Mouse (Mus musculus) neural tube, embryonic 12.5 days (tissue): ENCODE results near the gene Mrps21. TPM values are rescaled to one million over a fixed set of nuclear protein-coding genes. Genes with fewer than 3 reads are reported as not detected.

Source experiments
- ATAC-seq: fragments of 200-750 bp; cut with Nextera tagmentation; 2 replicates; pipeline ENCODE4 v1.8.0; 2017; ENCODE audit warnings: low read depth, mild to moderate bottlenecking, moderate TSS enrichment, moderate library complexity; ENCODE audit not compliant: low FRiP score
- H3K27ac ChIP-seq: fragments of 300-500 bp; sonication (generic); 2 replicates; pipeline ENCODE4 v1.5.1; 2016
- H3K27me3 ChIP-seq: fragments of 300-500 bp; sonication (generic); replicated peaks from 2 replicates; pipeline ENCODE4 v1.6.1; 2016; ENCODE audit warnings: mild to moderate bottlenecking
- H3K36me3 ChIP-seq: fragments of 300-500 bp; sonication (generic); 2 replicates; pipeline ENCODE4 v1.6.1; 2016; ENCODE audit warnings: mild to moderate bottlenecking
- H3K4me1 ChIP-seq: fragments of 300-500 bp; sonication (generic); 2 replicates; pipeline ENCODE4 v1.6.1; 2016
- H3K4me2 ChIP-seq: fragments of 300-500 bp; sonication (generic); replicated peaks from 2 replicates; pipeline ENCODE4 v1.6.1; 2016; ENCODE audit warnings: mild to moderate bottlenecking
- H3K4me3 ChIP-seq: fragments of 300-500 bp; sonication (generic); 2 replicates; pipeline ENCODE4 v1.5.1; 2016
- H3K9ac ChIP-seq: fragments of 300-500 bp; sonication (generic); 2 replicates; pipeline ENCODE4 v1.6.1; 2016; ENCODE audit warnings: mild to moderate bottlenecking
- H3K9me3 ChIP-seq: fragments of 300-500 bp; sonication (generic); 2 replicates; pipeline ENCODE4 v1.6.1; 2016; ENCODE audit warnings: mild to moderate bottlenecking
- WGBS: fragments of 180-500 bp; shearing (Covaris S2); methylation state at CpG from one replicate; pipeline ENCODE4 v1.1.7; 2016; 5-methylcytosine and 5-hydroxymethylcytosine counted together
- polyA plus RNA-seq: library from polyadenylated mRNA; unstranded; fragments of >200 nt; fragmentation: Nextera tagmentation; extraction: Ambion mirVana; gene quantifications from 2 replicates; pipeline ENCODE4 v1.2.1, GENCODE M21; 2016

Mrps21 gene
- polyA plus RNA-seq, 1 experiment from 2014 or later: 349 TPM

- Histone ChIP-seq H3K9ac (peak overlapping the region; percentile 62), H3K36me3 (no peaks in the 10 kb centered on the region), H3K9me3 (no peaks in the 10 kb centered on the region), H3K4me1 (peaks cover 13% of the 10 kb centered on the region), H3K4me3 (peak overlapping the region; percentile 41), H3K27ac (peak overlapping the region; percentile 90), H3K27me3 (no peaks in the 10 kb centered on the region), H3K4me2 (peak overlapping the region; percentile 60)
- peak; percentile 6; the same call in 1 of the 2 replicates for ATAC-seq
- WGBS: 43% methylated on average over 10 of the region's 10 CpGs
Measured at GRCm38 (mm10) chr3:95820046-95821010, 51.0 kb downstream of the Mrps21 start.

- Histone ChIP-seq H3K9me3 (no peaks in the 10 kb centered on the region), H3K4me1 (peaks cover 13% of the 10 kb centered on the region), H3K4me2 (peak overlapping the region; percentile 60), H3K27ac (peak overlapping the region; percentile 90), H3K9ac (peak overlapping the region; percentile 62), H3K27me3 (no peaks in the 10 kb centered on the region), H3K4me3 (peak overlapping the region; percentile 41), H3K36me3 (no peaks in the 10 kb centered on the region)
- peak; percentile 97 for ATAC-seq
- WGBS: under 1% methylated on average over 49 of the region's 49 CpGs
Measured at GRCm38 (mm10) chr3:95819351-95819985, 51.9 kb downstream of the Mrps21 start.

- no peaks in the 10 kb centered on the region for H3K9me3 ChIP-seq
- under 1% methylated on average over 60 of the region's 60 CpGs for whole genome bisulfite sequencing
- H3K27ac ChIP-seq: peak within 1 kb of the TSS; percentile 96
Measured at GRCm38 (mm10) chr3:95818571-95819288, 52.6 kb downstream of the Mrps21 start, which contains the start of gene Rprd2. TSS of gene Rprd2 (minus strand) at chr3:95818863.

GRCm38 (mm10) chr3:95818026-95818511, 53.2 kb downstream of the Mrps21 start:
- Histone ChIP-seq H3K9ac (peak overlapping the region; percentile 91), H3K36me3 (no peaks in the 10 kb centered on the region), H3K4me3 (peak overlapping the region; percentile 69), H3K4me1 (peaks cover 13% of the 10 kb centered on the region), H3K27ac (peak overlapping the region; percentile 96), H3K4me2 (peak overlapping the region; percentile 78), H3K9me3 (no peaks in the 10 kb centered on the region), H3K27me3 (no peaks in the 10 kb centered on the region)
- WGBS: under 1% methylated on average over 21 of the region's 21 CpGs
- ATAC-seq: peak; percentile 7; the same call in 1 of the 2 replicates

More at GRCm38 (mm10) chr3:95818571-95819288, 52.6 kb downstream of the Mrps21 start, which contains the start of gene Rprd2:
- peaks cover 13% of the 10 kb centered on the region for H3K4me1 ChIP-seq
- H3K4me3 ChIP-seq: peak within 1 kb of the TSS; percentile 69
- H3K4me2 ChIP-seq: peak within 1 kb of the TSS; percentile 78
- ATAC-seq: peak; percentile 46
- H3K27me3 ChIP-seq: no peaks in the 10 kb centered on the region
- peak within 1 kb of the TSS; percentile 91 for H3K9ac ChIP-seq
- H3K36me3 ChIP-seq: no peaks in the 10 kb centered on the region

GRCm38 (mm10) chr3:95816681-95817080, 54.6 kb downstream of the Mrps21 start:
- no peaks in the 10 kb centered on the region for H3K9me3 ChIP-seq
- no peak for ATAC-seq

More at GRCm38 (mm10) chr3:95816681-95817080, 54.6 kb downstream of the Mrps21 start:
- Histone ChIP-seq H3K4me3 (no peak overlapping the region), H3K36me3 (0 out of 2 replicates have a peak, but pooled peaks cover 4% of the 10 kb centered on the region), H3K4me2 (peak overlapping the region; percentile 78), H3K27ac (no peak overlapping the region), H3K4me1 (peaks cover 13% of the 10 kb centered on the region), H3K9ac (no peak overlapping the region), H3K27me3 (no peaks in the 10 kb centered on the region)
- WGBS: 93% methylated on average over 3 of the region's 3 CpGs

Other genes starting within 250 kb of the Mrps21 start
- 95.0 and 95.8 TPM in 2 replicates for gene Ensa, start 246.5 kb downstream of the Mrps21 start, polyA plus RNA-seq
- gene Mcl1, start 212.7 kb downstream of the Mrps21 start, polyA plus RNA-seq: 87.0 and 91.1 TPM in 2 replicates
- 0.96 and 1.3 TPM in 2 replicates for gene Adamtsl4, start 183.6 kb downstream of the Mrps21 start, polyA plus RNA-seq
- 18.8 and 19.8 TPM in 2 replicates for gene Ecm1, start 131.9 kb downstream of the Mrps21 start, polyA plus RNA-seq
- 43.6 and 47.4 TPM in 2 replicates for gene Tars2, start 111.3 kb downstream of the Mrps21 start, polyA plus RNA-seq
- gene Rprd2, start 52.7 kb downstream of the Mrps21 start, polyA plus RNA-seq: 25.4 and 26.2 TPM in 2 replicates
- 49.5 and 50.8 TPM in 2 replicates for gene Prpf3, start 15.6 kb downstream of the Mrps21 start, polyA plus RNA-seq
- 4.7 and 4.8 TPM in 2 replicates for gene Ciart, start 10.7 kb upstream of the Mrps21 start, polyA plus RNA-seq
- gene BC028528, start 20.5 kb upstream of the Mrps21 start, polyA plus RNA-seq: 13.1 and 13.5 TPM in 2 replicates
- gene Aph1a, start 22.4 kb upstream of the Mrps21 start, polyA plus RNA-seq: 26.9 and 36.5 TPM in 2 replicates
- gene Car14, start 33.2 kb upstream of the Mrps21 start, polyA plus RNA-seq: 8.6 and 9.3 TPM in 2 replicates
- gene Anp32e, start 57.7 kb upstream of the Mrps21 start, polyA plus RNA-seq: 277 and 278 TPM in 2 replicates
- gene Plekho1, start 124.5 kb upstream of the Mrps21 start, polyA plus RNA-seq: 90.0 and 91.9 TPM in 2 replicates
- 48.3 TPM in 2 replicates for gene Vps45, start 186.9 kb upstream of the Mrps21 start, polyA plus RNA-seq
- 11.6 and 16.2 TPM in 2 replicates for gene Otud7b, start 233.0 kb upstream of the Mrps21 start, polyA plus RNA-seq